Mouse (Mus musculus): ENCODE data around the gene Klk4. TPM values are rescaled to one million over a fixed set of nuclear protein-coding genes. Genes with fewer than 3 reads are reported as not detected.

Gene Klk4
- total RNA-seq (2021): not detected
- long read RNA-seq, experiment 1: 0 reads
- long read RNA-seq, experiment 2: 0 reads

DNA sequence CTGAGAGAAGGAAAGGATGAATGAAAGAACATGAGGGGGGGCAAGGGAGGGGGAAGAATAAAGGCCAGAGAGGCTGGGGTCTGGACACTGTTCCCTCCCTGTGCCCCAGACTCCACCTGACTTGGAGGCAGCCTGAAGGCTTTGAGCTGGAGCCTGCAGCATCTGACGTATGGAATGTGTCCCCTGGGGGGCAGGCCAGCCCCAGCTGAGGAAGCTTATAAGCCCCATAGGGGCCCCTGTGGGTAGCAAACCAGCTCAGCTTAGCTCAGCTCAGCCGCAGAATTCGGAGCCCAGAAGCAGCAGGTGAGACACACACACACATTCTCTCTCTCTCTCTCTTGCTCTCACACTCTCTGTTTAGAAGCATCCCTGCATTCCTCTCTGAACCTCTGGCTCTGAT, at the start of gene Klk4:
Gene Klk4 (plus strand): TSS at position 249 of the 400 bp plus-strand sequence.
- DNase-seq: no peak

DNA sequence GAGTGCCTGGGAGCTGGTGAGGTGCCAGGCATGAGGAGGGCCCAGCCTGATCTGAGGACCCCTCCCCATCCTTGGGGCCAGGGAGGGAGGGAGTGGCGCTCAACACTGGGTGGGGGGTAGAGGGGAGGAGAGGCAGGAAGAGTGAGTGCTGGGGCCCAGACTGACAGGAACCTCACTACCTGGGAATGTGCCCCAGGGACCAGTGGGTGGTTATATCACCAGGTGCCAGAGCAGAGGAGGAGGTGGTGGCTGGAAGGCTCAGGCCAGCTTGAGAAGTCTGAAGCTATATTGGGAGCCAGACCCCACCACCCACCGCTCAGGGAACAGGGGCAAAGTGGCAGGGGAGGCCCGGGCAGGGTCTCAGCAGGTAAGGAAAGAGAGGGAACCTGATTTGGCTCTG, 39.3 kb upstream of the Klk4 start, which contains the start of gene Klk5:
Gene Klk5 (plus strand): TSS at position 271 of the 400 bp plus-strand sequence.
- no peak for DNase-seq

DNA sequence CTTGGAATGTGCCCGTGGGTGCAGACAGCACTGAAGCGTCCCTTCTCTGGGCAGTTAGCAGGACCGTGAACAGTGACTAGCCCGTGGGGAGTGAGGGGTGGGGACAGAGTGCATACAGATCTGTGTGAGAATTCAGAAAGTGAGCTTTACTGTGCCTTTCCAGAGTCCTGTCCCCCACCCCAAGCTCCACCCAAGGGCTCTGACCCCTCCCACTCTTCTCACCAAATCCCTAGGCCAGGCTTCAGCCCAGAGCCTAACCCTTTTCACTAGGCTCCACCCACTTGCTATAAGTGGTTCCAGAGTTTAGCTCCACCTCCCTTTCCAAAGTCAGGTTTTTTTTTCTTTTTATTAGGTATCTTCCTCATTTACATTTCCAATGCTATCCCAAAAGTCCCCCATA, 37.2 kb upstream of the Klk4 start:
- no peak for DNase-seq

DNA sequence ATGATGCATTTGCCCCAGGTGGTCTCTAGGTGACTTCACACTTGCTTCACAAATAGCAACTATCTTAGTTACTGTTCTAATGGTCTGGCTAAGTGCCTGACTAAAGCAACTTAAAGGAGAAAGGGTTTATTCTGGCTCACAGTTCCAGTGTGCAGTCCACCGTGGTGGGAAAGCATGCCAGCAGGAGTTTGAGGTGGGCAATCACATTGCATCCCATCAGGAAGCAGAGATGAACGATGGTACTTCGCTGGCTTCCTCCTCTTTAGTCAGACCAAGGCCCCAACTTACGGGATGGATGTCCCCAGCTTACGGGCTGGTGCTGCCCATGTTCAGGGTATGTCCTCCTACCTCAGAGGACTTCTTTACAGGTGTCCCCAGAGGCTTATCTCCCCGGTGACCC, 29.3 kb upstream of the Klk4 start:
- no peak for DNase-seq

DNA sequence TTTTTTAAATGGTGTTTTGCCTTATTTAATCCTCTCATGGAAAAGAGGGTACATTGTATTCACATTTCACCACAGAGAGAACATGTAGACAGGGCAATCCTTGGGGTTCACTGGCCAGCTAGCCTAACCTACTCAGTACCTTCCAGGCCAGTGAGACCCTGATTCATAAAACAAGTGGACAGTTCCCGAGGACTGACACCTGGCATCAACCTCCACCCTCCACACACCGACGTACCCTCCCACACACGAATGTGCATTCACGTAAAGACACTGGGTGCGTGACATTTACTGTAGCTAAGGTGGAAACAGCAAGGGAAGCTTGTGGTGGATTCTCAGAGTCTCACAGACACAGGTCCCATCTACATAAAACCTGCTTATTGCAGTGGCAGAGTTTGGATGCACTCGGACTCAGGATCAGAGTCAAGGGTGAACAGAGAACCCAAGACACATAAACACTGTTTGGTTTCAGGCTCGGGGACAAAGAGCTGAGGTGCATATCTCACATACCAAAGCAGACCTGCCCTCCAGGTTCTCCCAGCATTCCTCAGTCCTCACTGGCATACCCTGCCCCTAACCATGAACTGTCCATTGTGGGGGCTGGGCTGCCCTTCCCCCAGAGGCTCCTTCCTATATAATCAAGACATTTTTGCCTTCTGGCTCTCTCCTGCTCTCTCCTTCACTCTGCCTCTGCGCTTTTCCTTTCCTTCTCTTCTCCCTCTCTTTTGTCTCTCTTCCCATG, 26.1 kb upstream of the Klk4 start:
- no peak for DNase-seq

DNA sequence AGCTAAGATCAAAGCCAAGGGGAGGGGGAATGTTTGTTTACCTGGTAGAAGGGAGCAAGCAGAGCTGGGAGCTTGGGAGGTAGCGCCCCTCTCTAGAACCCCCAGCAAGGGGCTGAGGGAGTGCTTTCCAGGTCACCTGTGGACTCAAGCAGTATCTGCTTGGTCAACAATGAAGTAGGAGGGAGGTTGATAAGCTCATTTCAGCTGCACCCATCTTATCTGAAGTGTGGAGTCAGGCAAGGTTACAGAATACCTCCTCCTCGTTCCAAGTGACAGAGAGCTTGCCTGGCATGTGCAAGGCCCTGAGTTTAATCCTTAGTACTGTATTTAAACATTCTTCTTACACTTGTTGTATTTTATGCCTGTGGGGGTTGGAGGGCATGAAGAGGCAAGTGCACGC, 25.3 kb upstream of the Klk4 start:
- no peak for DNase-seq

DNA sequence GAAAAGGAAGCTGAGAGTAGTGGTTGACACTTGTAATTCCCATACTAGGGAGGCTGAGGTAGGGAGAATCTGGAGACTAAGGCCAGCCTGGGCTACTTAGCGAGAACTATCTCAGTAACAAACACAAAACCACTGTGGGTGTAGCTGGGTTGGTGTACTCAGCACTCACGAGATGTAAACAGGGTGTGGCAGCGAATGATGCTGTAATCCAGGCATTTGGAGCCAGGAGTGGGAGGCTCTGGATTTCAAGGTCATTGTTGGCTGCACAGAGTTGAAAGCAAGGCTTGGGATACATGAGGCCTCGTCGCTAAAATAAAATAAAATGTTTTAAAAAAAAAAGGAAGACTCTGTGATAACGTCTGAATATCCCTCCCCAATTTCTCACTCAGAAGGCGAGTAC, 24.7 kb upstream of the Klk4 start:
- DNase-seq: no peak

DNA sequence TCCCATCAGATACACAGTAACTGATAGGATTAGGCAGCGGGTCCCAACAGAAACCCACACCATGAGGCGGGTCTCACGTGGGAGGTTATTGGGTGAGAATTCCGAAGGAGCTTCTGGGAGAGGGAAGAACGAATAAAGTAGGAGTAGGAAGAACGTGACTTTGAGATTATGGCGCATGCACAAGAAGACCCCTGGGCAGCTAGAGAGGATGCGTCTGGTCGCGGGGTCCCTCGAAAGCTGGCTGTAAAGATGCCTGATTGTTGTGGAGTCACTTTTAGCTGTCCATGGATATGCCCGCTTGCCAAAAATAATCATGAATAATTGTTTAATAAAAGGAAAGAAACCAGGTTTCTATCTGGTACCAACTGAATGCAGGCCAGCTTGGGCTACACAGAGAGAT, 23.5 kb upstream of the Klk4 start:
- no peak for DNase-seq

DNA sequence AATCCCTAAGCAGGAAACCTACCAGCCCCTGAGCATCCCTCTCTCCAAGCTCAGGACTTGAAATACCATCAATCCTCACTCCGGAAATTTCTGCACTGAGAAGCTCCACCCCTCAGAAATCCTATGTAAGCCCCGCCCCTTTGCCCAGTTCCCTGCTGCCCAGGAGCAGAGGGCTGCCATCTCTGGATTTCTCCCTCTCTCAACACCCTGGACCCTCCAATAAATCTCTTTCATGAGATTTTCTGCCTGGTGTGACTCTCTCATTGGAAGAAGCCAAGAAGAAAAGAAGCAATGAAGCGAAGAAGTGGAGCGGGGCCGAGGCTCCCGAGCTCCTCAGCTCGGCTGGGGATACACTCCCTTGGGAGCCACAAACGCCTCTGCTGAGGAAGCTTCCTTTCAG, 20.5 kb upstream of the Klk4 start:
- DNase-seq: no peak

DNA sequence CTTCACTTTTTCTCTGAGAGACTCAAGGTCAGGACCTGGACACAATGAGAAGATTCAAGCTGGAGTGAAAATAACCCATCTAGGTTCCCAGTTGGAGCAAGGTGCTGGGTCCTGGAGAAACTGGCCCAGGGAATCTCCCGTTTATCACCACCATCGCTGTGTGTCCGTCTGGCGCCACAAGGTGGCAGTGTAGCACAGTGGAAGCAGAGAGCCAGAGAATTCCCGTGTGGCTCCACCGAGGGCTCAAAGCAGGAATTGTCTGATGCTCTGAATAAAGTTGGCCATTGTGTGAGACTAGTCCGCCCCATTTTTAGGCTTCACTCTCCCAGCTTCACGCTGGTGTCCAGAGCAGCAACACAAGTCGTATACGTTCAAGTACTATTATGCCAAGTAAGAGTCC, 7.7 kb upstream of the Klk4 start:
- no peak for DNase-seq

DNA sequence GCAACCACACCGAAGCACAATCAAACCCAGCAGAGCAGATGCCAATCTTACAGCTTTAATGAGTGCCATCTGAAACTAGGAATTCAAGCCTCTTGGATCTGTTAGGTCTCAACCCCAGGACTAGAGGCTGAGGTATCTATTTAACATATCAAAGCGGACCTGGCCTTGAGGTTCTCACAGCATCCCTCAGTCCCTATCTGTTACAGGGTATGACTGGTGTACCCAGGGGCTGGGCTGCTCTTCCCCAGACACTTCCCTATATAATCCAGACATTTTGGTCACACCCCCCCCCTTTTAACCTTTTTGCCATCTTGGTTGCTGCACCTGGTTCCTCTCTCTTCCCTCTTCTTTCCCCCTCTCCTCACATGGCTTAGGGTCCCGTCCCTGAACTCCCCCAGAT, 7.3 kb upstream of the Klk4 start:
- DNase-seq: no peak

DNA sequence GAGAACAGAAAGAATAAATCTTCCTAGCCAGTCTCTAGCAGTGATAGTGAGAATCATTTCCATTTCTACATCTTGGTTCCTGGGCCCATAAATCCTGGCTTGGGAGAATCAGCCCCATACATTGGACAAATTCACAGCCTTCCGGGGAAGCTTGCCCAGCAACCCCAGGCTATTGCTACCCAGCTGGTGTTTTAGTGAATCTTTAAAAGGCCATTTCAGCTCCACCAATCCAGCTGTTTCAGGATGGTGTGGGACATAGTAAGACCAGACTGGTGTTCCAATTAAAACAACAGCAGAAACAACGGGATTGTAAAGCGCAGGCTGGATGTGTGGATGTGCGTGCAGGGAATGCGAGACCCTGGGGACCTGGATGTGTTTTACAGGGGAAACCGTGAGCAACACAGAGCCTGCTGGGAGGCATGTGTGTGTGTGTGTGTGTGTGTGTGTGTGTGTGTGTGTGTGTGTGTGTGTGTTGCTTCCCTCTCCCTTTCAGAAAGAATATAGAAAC, 6.0 kb upstream of the Klk4 start:
- no peak for DNase-seq

DNA sequence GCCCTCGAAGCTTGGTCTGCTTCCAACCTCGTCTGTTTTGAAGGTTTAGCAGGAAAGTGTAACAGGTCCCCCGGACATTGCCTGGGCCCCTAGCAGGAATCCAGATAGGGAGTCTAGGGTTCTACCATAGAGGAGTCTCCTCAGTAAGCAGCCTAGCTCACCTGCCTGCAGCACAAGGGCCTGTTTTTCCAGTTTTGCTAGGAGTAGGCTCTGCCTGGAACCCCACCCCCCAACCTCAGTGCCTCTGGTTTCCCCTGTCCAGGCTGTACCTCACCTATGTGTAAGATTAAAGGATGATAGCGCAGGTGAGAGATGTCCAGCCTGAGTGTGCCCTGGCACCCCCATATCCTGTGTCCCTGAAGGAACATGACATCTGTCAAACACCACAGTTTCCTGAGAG, 4.5 kb upstream of the Klk4 start:
- no peak for DNase-seq

DNA sequence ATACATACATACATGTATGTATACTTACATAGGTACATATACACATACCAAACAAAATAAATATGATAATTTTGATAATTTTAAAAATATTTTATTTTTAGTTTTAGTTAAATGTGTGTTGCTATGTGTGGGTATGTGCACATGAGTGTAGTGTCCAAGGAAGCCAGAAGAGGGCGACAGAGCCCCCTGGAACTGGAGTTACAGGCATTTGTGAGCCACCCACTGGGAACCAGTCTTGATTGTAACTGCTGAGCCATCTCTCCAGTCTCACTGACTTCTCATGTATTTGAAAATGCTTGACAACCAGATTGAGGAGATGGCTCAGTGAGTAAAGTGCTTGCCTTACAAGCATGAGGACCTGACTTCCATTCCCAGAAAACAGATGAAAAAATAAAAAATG, 2.7 kb upstream of the Klk4 start:
- no peak for DNase-seq

DNA sequence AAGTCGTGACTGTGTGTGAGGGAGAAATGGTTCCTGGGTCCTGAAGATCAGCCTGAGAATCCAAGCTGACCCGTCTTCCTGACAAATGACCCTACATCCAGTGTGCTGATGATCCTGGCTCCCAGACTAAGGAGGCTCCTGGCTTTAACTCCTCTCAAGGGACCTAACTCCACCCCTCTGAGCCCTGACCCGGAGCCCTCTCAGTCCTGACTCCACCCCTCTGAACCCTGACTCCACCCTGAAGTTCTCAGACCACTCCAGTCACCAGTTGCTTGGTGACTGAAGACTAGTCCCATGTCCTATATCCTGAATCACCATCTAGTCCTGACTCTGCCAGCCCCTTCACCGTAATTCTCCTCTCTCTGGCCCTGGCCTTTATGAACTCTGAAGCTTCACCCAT, 1.4 kb downstream of the Klk4 start:
- DNase-seq: peak; percentile 7

DNA sequence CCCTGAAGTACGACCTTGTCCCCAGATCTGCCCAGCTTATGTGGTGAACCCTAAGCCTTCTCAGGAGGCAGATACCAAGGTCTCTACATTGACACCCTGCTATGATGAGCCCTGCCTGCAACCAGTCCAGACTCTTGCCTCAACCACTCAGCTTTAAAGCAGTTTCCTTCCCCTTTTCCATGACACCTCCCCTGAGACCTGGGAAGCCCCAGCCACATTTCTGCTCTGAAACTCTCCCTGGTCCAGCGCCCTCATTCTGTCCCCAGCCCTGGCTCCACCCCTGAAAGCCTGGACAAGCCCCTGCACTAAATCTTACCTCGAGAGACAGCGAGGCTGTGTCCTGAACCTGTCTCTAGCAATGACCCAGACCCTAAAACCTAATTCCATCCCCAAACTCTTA, 1.9 kb downstream of the Klk4 start:
- peak; percentile 8 for DNase-seq

DNA sequence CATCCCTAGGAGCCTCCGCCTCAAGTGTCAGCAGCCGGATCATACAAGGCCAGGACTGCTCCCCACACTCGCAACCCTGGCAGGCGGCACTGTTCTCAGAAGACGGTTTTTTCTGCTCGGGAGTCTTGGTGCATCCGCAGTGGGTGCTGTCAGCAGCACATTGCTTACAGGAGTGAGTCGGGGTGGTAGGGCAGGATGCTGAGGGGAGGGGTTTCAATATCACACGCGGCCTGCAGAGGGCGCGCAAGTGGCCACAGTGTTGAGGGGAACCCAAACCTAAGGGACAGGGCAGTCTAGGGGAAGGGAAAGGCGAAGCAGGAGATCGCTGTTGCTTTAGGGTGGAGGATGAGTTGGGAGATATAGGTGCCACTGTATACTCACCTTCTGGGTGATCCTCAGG, 2.6 kb downstream of the Klk4 start:
- peak; percentile 21 for DNase-seq

DNA sequence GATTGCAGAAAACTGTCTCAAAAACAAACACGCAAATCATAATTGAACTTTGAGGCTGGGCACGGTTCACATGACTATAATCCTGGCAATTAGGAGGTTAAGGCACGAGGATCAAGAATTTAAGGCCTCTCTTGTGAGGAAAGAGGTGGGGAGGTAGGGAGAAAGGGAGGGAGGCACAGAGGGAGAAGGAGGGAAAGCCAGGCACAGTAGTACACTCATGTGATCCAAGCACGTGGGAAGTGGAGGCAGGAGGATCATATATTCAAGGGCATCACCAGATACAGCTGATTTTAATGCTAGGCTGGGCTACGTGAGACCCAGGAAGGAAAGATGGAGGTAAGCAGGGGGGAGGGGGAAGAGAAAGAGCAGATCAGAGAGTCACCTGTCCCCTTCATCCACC, 10.4 kb downstream of the Klk4 start:
- DNase-seq: no peak

DNA sequence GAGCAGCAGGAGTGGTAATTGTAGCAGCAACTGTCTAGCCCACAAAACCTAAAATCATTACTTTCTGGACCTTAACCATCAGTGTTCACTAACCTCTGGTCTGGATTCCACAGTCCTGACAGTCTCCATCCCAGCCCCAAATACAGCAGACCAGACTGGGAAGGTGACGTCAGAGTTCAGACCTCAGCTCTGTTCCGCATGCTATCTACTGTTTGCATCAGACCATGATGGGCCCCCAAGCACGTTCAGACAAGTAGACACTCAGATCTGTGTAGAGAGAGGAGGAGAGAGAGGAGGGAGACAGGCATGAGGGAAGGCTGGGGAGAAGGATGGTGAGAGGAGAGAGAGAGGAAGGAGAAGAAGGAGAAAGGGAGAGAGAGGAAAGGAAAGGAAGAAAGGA, 10.8 kb downstream of the Klk4 start:
- no peak for DNase-seq

DNA sequence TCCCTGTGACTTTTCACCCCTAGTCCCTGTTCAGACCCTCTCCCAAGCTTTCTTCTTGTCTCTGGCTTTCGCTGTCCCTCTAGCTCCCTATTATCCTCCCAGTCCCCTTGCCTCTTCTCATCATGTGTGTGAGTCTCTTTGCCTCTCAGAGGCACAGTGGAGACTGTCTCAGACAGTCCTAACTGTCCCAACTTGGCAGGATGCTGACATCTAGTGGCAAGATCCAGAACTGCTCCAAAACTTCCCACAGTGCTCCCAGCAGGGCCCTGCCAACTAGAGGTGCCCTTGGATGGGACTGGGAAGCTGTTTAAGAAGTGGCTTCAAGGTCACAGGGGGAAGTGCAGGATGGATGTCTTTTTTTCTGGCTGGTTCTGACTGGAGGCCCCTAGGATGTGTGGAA, 13.9 kb downstream of the Klk4 start:
- DNase-seq: peak; percentile 35

DNA sequence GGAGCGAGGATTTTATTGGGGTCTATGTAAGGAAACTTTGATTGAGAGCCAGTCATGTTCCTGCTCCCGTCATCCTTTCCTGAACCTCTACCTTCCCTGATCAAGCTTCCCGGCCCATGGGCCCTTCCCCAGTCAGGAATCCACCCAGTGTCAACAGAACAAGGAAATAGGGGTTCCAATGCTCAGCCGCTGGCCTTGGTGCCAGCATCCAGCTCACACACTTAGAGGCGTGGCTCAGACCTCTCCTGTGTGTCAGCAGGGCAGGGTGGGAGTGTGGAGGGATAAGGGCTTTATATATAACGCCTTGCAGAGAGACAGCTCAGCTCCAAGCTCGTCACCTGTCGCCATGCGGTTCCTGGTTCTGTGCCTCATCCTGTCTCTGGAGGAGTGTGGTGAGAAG, 33.9 kb downstream of the Klk4 start:
- no peak for DNase-seq

DNA sequence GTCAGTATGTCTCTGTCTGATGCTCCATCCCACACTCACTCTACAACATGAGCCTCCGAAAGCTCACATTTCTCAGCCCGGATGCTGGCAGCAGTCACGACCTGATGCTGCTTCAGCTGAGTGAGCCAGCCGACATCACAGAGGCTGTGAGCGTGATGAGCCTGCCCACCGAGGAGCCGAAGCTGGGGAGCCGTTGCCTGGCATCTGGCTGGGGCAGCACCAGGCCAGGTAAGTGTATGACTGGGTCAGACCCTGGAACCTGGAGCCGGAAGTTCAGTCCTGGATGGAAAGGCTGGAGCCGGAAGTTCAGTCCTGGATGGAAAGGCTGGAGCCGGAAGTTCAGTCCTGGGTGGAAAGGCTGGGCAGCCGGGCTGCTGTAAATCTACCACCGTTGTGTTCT, 37.5 kb downstream of the Klk4 start:
- no peak for DNase-seq

DNA sequence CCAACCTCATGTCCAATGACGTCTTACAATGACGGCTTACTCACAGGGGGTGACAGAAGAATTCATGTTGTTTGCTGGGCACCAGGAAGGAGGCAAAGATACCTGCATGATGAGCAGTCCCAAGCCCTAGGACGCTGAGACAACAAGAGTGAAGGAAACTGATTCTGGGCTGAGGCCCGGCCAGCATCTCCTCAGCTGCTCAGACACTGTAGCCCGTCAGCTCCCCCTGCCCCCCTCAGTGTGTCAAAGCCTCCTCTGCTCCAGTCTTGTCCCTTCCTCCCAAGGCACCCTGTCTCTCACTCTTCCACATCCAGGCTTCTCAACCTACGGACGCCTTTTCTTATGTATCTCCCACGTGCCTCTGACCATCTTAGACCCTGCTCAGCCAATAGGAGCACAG, 37.9 kb downstream of the Klk4 start:
- no peak for DNase-seq
